Mouse (Mus musculus): ENCODE results near the gene 2010111I01Rik. TPM values are rescaled to one million over a fixed set of nuclear protein-coding genes. Genes with fewer than 3 reads are reported as not detected.
"Not testable (repeated sequence)": the region's sequence is repeated elsewhere in the genome, so short reads cannot be mapped to it uniquely, and the experiment has no call there.

Gene 2010111I01Rik
- polyA plus RNA-seq, 1 experiment from 2014 or later = 144 TPM

GRCm38 (mm10) chr13:62929144-62929543, 35.5 kb upstream of the 2010111I01Rik start:
- H3K27me3 ChIP-seq (replicated peaks; ENCODE audit: control insufficient read depth, insufficient read depth, low read length); H3K4me2 ChIP-seq (ENCODE audit: low read depth, low read length); H3K4me1 ChIP-seq (ENCODE audit: control insufficient read depth, insufficient read depth, low read length); H3K9me3 ChIP-seq (ENCODE audit: control insufficient read depth, low read length); H3K4me3 ChIP-seq (ENCODE audit: low read depth, low read length); H3K36me3 ChIP-seq (ENCODE audit: control insufficient read depth, insufficient read depth, low read length); H3K9ac ChIP-seq (ENCODE audit: low read depth, low read length); DNase-seq (ENCODE audit: low spot score); H3K27ac ChIP-seq (replicated peaks; ENCODE audit: low read depth, low read length); ATAC-seq (ENCODE audit: low read depth): not testable (repeated sequence)
- WGBS = 92% methylated on average over 3 of the region's 3 CpGs

GRCm38 (mm10) chr13:62929766-62930389, 34.8 kb upstream of the 2010111I01Rik start:
- DNase-seq (ENCODE audit: low spot score) (no peak), ATAC-seq (ENCODE audit: low read depth) (no peak)
- Histone ChIP-seq H3K27ac (replicated peaks; ENCODE audit: low read depth, low read length) (no peak overlapping the region), H3K4me1 (ENCODE audit: control insufficient read depth, insufficient read depth, low read length) (no peaks in the 10 kb centered on the region), H3K4me2 (ENCODE audit: low read depth, low read length) (no peak overlapping the region), H3K36me3 (ENCODE audit: control insufficient read depth, insufficient read depth, low read length) (no peaks in the 10 kb centered on the region), H3K9me3 (ENCODE audit: control insufficient read depth, low read length) (no peaks in the 10 kb centered on the region), H3K27me3 (replicated peaks; ENCODE audit: control insufficient read depth, insufficient read depth, low read length) (no peaks in the 10 kb centered on the region), H3K9ac (ENCODE audit: low read depth, low read length) (no peak overlapping the region), H3K4me3 (ENCODE audit: low read depth, low read length) (no peak overlapping the region)
- 72% methylated on average over 9 of the region's 9 CpGs for WGBS

- no peaks in the 10 kb centered on the region for H3K36me3 ChIP-seq (ENCODE audit: control insufficient read depth, insufficient read depth, low read length)
- no peak overlapping the region for H3K27ac ChIP-seq (replicated peaks; ENCODE audit: low read depth, low read length)
- H3K4me3 ChIP-seq (ENCODE audit: low read depth, low read length) = no peak overlapping the region
- no peak overlapping the region for H3K9ac ChIP-seq (ENCODE audit: low read depth, low read length)
- no peaks in the 10 kb centered on the region for H3K27me3 ChIP-seq (replicated peaks; ENCODE audit: control insufficient read depth, insufficient read depth, low read length)
- no peak overlapping the region for H3K4me2 ChIP-seq (ENCODE audit: low read depth, low read length)
- no peaks in the 10 kb centered on the region for H3K9me3 ChIP-seq (ENCODE audit: control insufficient read depth, low read length)
- DNase-seq (ENCODE audit: low spot score) = no peak
- 43% methylated on average over 4 of the region's 4 CpGs for WGBS
- H3K4me1 ChIP-seq (ENCODE audit: control insufficient read depth, insufficient read depth, low read length) = no peaks in the 10 kb centered on the region
- no peak for ATAC-seq (ENCODE audit: low read depth)
These were observed 32.2 kb upstream of the 2010111I01Rik start for GRCm38 (mm10) chr13:62932452-62932851.

GRCm38 (mm10) chr13:62939371-62939770, 25.3 kb upstream of the 2010111I01Rik start:
- H3K27me3 ChIP-seq (replicated peaks; ENCODE audit: control insufficient read depth, insufficient read depth, low read length) = no peaks in the 10 kb centered on the region
- no peaks in the 10 kb centered on the region for H3K9me3 ChIP-seq (ENCODE audit: control insufficient read depth, low read length)
- WGBS = 55% methylated on average over 3 of the region's 3 CpGs
- H3K4me3 ChIP-seq (ENCODE audit: low read depth, low read length) = no peak overlapping the region
- peaks cover 2% of the 10 kb centered on the region; the same call in 1 of the 2 replicates for H3K4me1 ChIP-seq (ENCODE audit: control insufficient read depth, insufficient read depth, low read length)
- no peak overlapping the region for H3K9ac ChIP-seq (ENCODE audit: low read depth, low read length)
- no peak for ATAC-seq (ENCODE audit: low read depth)
- H3K36me3 ChIP-seq (ENCODE audit: control insufficient read depth, insufficient read depth, low read length) = no peaks in the 10 kb centered on the region
- H3K27ac ChIP-seq (replicated peaks; ENCODE audit: low read depth, low read length) = no peak overlapping the region
- no peak overlapping the region for H3K4me2 ChIP-seq (ENCODE audit: low read depth, low read length)
- DNase-seq (ENCODE audit: low spot score) = no peak

GRCm38 (mm10) chr13:62939797-62940196, 24.9 kb upstream of the 2010111I01Rik start:
- peaks cover 5% of the 10 kb centered on the region; the same call in 1 of the 2 replicates for H3K4me1 ChIP-seq (ENCODE audit: control insufficient read depth, insufficient read depth, low read length)

GRCm38 (mm10) chr13:62940721-62941120, 24.0 kb upstream of the 2010111I01Rik start:
- no peak overlapping the region for H3K27ac ChIP-seq (replicated peaks; ENCODE audit: low read depth, low read length)

More at GRCm38 (mm10) chr13:62939797-62940196, 24.9 kb upstream of the 2010111I01Rik start:
- Histone ChIP-seq H3K9me3 (ENCODE audit: control insufficient read depth, low read length) (no peaks in the 10 kb centered on the region), H3K27me3 (replicated peaks; ENCODE audit: control insufficient read depth, insufficient read depth, low read length) (no peaks in the 10 kb centered on the region), H3K36me3 (ENCODE audit: control insufficient read depth, insufficient read depth, low read length) (no peaks in the 10 kb centered on the region), H3K27ac (replicated peaks; ENCODE audit: low read depth, low read length) (no peak overlapping the region), H3K4me3 (ENCODE audit: low read depth, low read length) (no peak overlapping the region), H3K4me2 (ENCODE audit: low read depth, low read length) (no peak overlapping the region), H3K9ac (ENCODE audit: low read depth, low read length) (no peak overlapping the region)
- DNase-seq (ENCODE audit: low spot score) = no peak
- ATAC-seq (ENCODE audit: low read depth) = no peak
- 86% methylated on average over 4 of the region's 4 CpGs for WGBS

GRCm38 (mm10) chr13:62941341-62942005, 23.2 kb upstream of the 2010111I01Rik start:
- no peak for ATAC-seq (ENCODE audit: low read depth)
- Histone ChIP-seq H3K27ac (replicated peaks; ENCODE audit: low read depth, low read length) (no peak overlapping the region), H3K9me3 (ENCODE audit: control insufficient read depth, low read length) (no peaks in the 10 kb centered on the region), H3K4me2 (ENCODE audit: low read depth, low read length) (no peak overlapping the region), H3K36me3 (ENCODE audit: control insufficient read depth, insufficient read depth, low read length) (no peaks in the 10 kb centered on the region), H3K27me3 (replicated peaks; ENCODE audit: control insufficient read depth, insufficient read depth, low read length) (no peaks in the 10 kb centered on the region), H3K9ac (ENCODE audit: low read depth, low read length) (no peak overlapping the region), H3K4me1 (ENCODE audit: control insufficient read depth, insufficient read depth, low read length) (peaks cover 5% of the 10 kb centered on the region; the same call in 1 of the 2 replicates), H3K4me3 (ENCODE audit: low read depth, low read length) (no peak overlapping the region)
- DNase-seq (ENCODE audit: low spot score) = no peak
- WGBS = 79% methylated on average over 17 of the region's 17 CpGs

More at GRCm38 (mm10) chr13:62940721-62941120, 24.0 kb upstream of the 2010111I01Rik start:
- H3K4me3 ChIP-seq (ENCODE audit: low read depth, low read length) = no peak overlapping the region
- DNase-seq (ENCODE audit: low spot score) (no peak), ATAC-seq (ENCODE audit: low read depth) (no peak)
- H3K27me3 ChIP-seq (replicated peaks; ENCODE audit: control insufficient read depth, insufficient read depth, low read length) = no peaks in the 10 kb centered on the region
- H3K4me2 ChIP-seq (ENCODE audit: low read depth, low read length) = no peak overlapping the region
- H3K9ac ChIP-seq (ENCODE audit: low read depth, low read length) = no peak overlapping the region
- WGBS = 76% methylated on average over 4 of the region's 4 CpGs
- no peaks in the 10 kb centered on the region for H3K9me3 ChIP-seq (ENCODE audit: control insufficient read depth, low read length)
- peaks cover 5% of the 10 kb centered on the region; the same call in 1 of the 2 replicates for H3K4me1 ChIP-seq (ENCODE audit: control insufficient read depth, insufficient read depth, low read length)
- H3K36me3 ChIP-seq (ENCODE audit: control insufficient read depth, insufficient read depth, low read length) = no peaks in the 10 kb centered on the region

- 64% methylated on average over 7 of the region's 7 CpGs for WGBS
- Histone ChIP-seq H3K36me3 (ENCODE audit: control insufficient read depth, insufficient read depth, low read length) (no peaks in the 10 kb centered on the region), H3K4me1 (ENCODE audit: control insufficient read depth, insufficient read depth, low read length) (peaks cover 5% of the 10 kb centered on the region; the same call in 1 of the 2 replicates), H3K4me2 (ENCODE audit: low read depth, low read length) (no peak overlapping the region), H3K27ac (replicated peaks; ENCODE audit: low read depth, low read length) (no peak overlapping the region), H3K9me3 (ENCODE audit: control insufficient read depth, low read length) (no peaks in the 10 kb centered on the region), H3K4me3 (ENCODE audit: low read depth, low read length) (no peak overlapping the region), H3K27me3 (replicated peaks; ENCODE audit: control insufficient read depth, insufficient read depth, low read length) (no peaks in the 10 kb centered on the region), H3K9ac (ENCODE audit: low read depth, low read length) (no peak overlapping the region)
- ATAC-seq (ENCODE audit: low read depth) (no peak), DNase-seq (ENCODE audit: low spot score) (no peak)
These were observed 21.3 kb upstream of the 2010111I01Rik start for GRCm38 (mm10) chr13:62943274-62943830.

Data from embryonic facial prominence, embryonic 14.5 days (tissue).